Mouse (Mus musculus): ENCODE measurements around the gene Sept14. TPM values are rescaled to one million over a fixed set of nuclear protein-coding genes. Genes with fewer than 3 reads are reported as not detected.

The Sept14 gene
- polyA plus RNA-seq, 1 experiment = not detected

- no peak overlapping the region for H3K4me3 ChIP-seq (ENCODE audit: low read depth, low read length)
- no peak overlapping the region for H3K27ac ChIP-seq (ENCODE audit: insufficient read depth, low read length)
- H3K27me3 ChIP-seq (ENCODE audit: control insufficient read depth, insufficient read depth, low read length, poor library complexity, severe bottlenecking) = no peaks in the 10 kb centered on the region
- peaks cover 2% of the 10 kb centered on the region for H3K4me1 ChIP-seq (ENCODE audit: control insufficient read depth, insufficient read depth, low read length)
- H3K9me3 ChIP-seq (replicated peaks; ENCODE audit: control insufficient read depth, insufficient read depth, low read length, poor library complexity, severe bottlenecking) = no peaks in the 10 kb centered on the region
- H3K9ac ChIP-seq (ENCODE audit: low read depth, poor library complexity, severe bottlenecking) = peak overlapping the region; percentile 46
- TF ChIP-seq CTCF (IDR thresholded peaks at IDR 0.05; ENCODE audit: low read depth, low read length) = no peak
- TF ChIP-seq EP300 (IDR thresholded peaks at IDR 0.05; ENCODE audit: insufficient read depth, low read depth, low read length) = no peak
- TF ChIP-seq POLR2A (IDR thresholded peaks at IDR 0.05; ENCODE audit: insufficient read depth, low read length) = no peak
- H3K36me3 ChIP-seq (ENCODE audit: control insufficient read depth, insufficient read depth, low read length, poor library complexity, severe bottlenecking) = no peaks in the 10 kb centered on the region
Measured at GRCm38 (mm10) chr5:129724268-129724667, 16.0 kb upstream of the Sept14 start.

GRCm38 (mm10) chr5:129720176-129720575, 11.9 kb upstream of the Sept14 start:
- H3K36me3 ChIP-seq (ENCODE audit: control insufficient read depth, insufficient read depth, low read length, poor library complexity, severe bottlenecking) = peaks cover 15% of the 10 kb centered on the region
- TF ChIP-seq POLR2A (IDR thresholded peaks at IDR 0.05; ENCODE audit: insufficient read depth, low read length) (no peak), CTCF (IDR thresholded peaks at IDR 0.05; ENCODE audit: low read depth, low read length) (peak; percentile 3)
- H3K9me3 ChIP-seq (replicated peaks; ENCODE audit: control insufficient read depth, insufficient read depth, low read length, poor library complexity, severe bottlenecking) = no peaks in the 10 kb centered on the region
- no peak overlapping the region for H3K27ac ChIP-seq (ENCODE audit: insufficient read depth, low read length)
- H3K27me3 ChIP-seq (ENCODE audit: control insufficient read depth, insufficient read depth, low read length, poor library complexity, severe bottlenecking) = no peaks in the 10 kb centered on the region
- no peak overlapping the region for H3K9ac ChIP-seq (ENCODE audit: low read depth, poor library complexity, severe bottlenecking)
- no peak overlapping the region for H3K4me3 ChIP-seq (ENCODE audit: low read depth, low read length)
- no peaks in the 10 kb centered on the region for H3K4me1 ChIP-seq (ENCODE audit: control insufficient read depth, insufficient read depth, low read length)

- H3K4me3 ChIP-seq (ENCODE audit: low read depth, low read length) = no peak overlapping the region
- no peaks in the 10 kb centered on the region for H3K9me3 ChIP-seq (replicated peaks; ENCODE audit: control insufficient read depth, insufficient read depth, low read length, poor library complexity, severe bottlenecking)
- peaks cover 15% of the 10 kb centered on the region for H3K36me3 ChIP-seq (ENCODE audit: control insufficient read depth, insufficient read depth, low read length, poor library complexity, severe bottlenecking)
- H3K27ac ChIP-seq (ENCODE audit: insufficient read depth, low read length) = no peak overlapping the region
- no peaks in the 10 kb centered on the region for H3K27me3 ChIP-seq (ENCODE audit: control insufficient read depth, insufficient read depth, low read length, poor library complexity, severe bottlenecking)
- H3K4me1 ChIP-seq (ENCODE audit: control insufficient read depth, insufficient read depth, low read length) = no peaks in the 10 kb centered on the region
- no peak overlapping the region for H3K9ac ChIP-seq (ENCODE audit: low read depth, poor library complexity, severe bottlenecking)
- TF ChIP-seq POLR2A (IDR thresholded peaks at IDR 0.05; ENCODE audit: insufficient read depth, low read length) (no peak), CTCF (IDR thresholded peaks at IDR 0.05; ENCODE audit: low read depth, low read length) (no peak), EP300 (IDR thresholded peaks at IDR 0.05; ENCODE audit: insufficient read depth, low read depth, low read length) (no peak)
Measured at GRCm38 (mm10) chr5:129717016-129717415, 8.7 kb upstream of the Sept14 start.

DNA sequence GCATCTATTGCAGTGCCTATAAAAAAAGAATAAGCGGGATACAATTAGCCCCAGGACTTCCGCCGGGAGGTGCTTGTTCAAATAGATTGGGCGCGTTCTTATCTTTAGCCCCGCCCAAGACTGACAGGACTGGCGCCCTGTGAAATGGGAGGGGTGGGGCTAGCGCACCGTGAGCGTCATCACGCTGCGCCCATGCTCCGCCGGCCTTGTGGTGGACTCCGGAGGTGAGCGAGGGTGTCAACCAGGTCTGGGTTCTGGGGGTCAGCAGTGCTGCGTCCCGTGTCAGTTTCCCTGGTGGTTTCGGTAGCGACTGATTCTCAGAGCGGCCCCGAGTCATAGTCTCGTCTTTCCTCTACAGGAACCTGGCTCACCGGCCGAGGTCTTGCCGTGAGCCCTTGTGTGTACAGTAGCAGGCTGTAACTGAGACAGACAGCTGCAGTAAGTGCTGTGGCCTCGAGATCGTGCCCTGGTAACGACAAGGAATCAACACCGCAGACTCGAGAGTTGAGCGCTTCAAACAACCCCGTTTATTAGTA, 7.1 kb upstream of the Sept14 start, which contains the start of gene Mrps17:
Gene Mrps17 (plus strand): TSS at position 172 of the 536 bp plus-strand sequence.
- H3K4me1 ChIP-seq (ENCODE audit: control insufficient read depth, insufficient read depth, low read length) = no peaks in the 10 kb centered on the region
- peaks cover 15% of the 10 kb centered on the region for H3K36me3 ChIP-seq (ENCODE audit: control insufficient read depth, insufficient read depth, low read length, poor library complexity, severe bottlenecking)
- TF ChIP-seq CTCF (IDR thresholded peaks at IDR 0.05; ENCODE audit: low read depth, low read length) (no peak), POLR2A (IDR thresholded peaks at IDR 0.05; ENCODE audit: insufficient read depth, low read length) (peak; percentile 43)
- peak within 1 kb of the TSS; percentile 28 for H3K9ac ChIP-seq (ENCODE audit: low read depth, poor library complexity, severe bottlenecking)
- no peak within 1 kb of the TSS for H3K27ac ChIP-seq (ENCODE audit: insufficient read depth, low read length)
- H3K4me3 ChIP-seq (ENCODE audit: low read depth, low read length) = peak within 1 kb of the TSS; percentile 77
- no peaks in the 10 kb centered on the region for H3K9me3 ChIP-seq (replicated peaks; ENCODE audit: control insufficient read depth, insufficient read depth, low read length, poor library complexity, severe bottlenecking)
- no peaks in the 10 kb centered on the region for H3K27me3 ChIP-seq (ENCODE audit: control insufficient read depth, insufficient read depth, low read length, poor library complexity, severe bottlenecking)

DNA sequence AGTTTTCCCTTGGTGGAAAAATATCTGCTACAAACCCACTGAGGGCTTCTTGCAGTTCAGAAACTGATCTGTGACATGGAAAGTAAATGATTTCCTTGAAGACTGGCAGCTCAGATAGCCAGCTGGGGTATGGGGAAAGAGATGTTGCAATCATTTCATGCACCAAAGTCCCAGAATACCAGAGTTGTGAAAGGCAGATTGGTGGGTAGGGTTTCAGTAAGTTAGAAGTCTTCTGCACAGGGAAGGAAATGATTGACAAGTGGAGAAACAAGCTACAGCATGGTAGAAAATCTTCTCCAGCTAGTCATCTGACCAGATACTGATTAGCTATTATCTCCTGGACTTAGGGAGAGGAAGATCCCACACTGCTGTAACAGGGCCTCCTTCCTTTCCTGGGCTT, 4.9 kb downstream of the Sept14 start:
- peaks cover 1% of the 10 kb centered on the region; the same call in 1 of the 2 replicates for H3K27me3 ChIP-seq (ENCODE audit: control insufficient read depth, insufficient read depth, low read length, poor library complexity, severe bottlenecking)
- no peak for TF ChIP-seq CTCF (IDR thresholded peaks at IDR 0.05; ENCODE audit: low read depth, low read length)
- no peak for TF ChIP-seq EP300 (IDR thresholded peaks at IDR 0.05; ENCODE audit: insufficient read depth, low read depth, low read length)
- TF ChIP-seq POLR2A (IDR thresholded peaks at IDR 0.05; ENCODE audit: insufficient read depth, low read length) = no peak
- H3K9ac ChIP-seq (ENCODE audit: low read depth, poor library complexity, severe bottlenecking) = no peak overlapping the region
- H3K27ac ChIP-seq (ENCODE audit: insufficient read depth, low read length) = no peak overlapping the region
- no peaks in the 10 kb centered on the region for H3K4me1 ChIP-seq (ENCODE audit: control insufficient read depth, insufficient read depth, low read length)
- H3K4me3 ChIP-seq (ENCODE audit: low read depth, low read length) = no peak overlapping the region
- no peaks in the 10 kb centered on the region for H3K36me3 ChIP-seq (ENCODE audit: control insufficient read depth, insufficient read depth, low read length, poor library complexity, severe bottlenecking)
- no peaks in the 10 kb centered on the region for H3K9me3 ChIP-seq (replicated peaks; ENCODE audit: control insufficient read depth, insufficient read depth, low read length, poor library complexity, severe bottlenecking)

DNA sequence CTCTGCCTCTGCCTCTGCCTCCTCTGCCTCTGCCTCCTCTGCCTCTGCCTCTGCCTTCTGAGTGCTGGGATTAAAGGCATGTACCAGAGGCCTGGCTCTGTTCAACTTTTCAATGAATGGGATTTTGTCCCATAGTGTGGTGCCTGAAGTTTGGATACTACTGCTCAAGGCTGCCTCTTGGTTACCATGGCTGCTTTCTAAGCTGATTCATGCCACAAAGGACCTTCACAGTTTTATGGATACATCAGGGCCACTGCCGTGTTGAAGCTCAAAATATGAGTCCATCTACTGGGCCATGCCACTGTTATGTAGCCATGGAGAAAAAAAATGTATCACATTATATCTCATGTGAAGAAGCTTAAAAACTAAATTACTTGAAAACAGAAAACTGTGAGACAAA, 6.6 kb downstream of the Sept14 start:
- Histone ChIP-seq H3K36me3 (ENCODE audit: control insufficient read depth, insufficient read depth, low read length, poor library complexity, severe bottlenecking) (no peaks in the 10 kb centered on the region), H3K9ac (ENCODE audit: low read depth, poor library complexity, severe bottlenecking) (no peak overlapping the region), H3K27me3 (ENCODE audit: control insufficient read depth, insufficient read depth, low read length, poor library complexity, severe bottlenecking) (peaks cover 1% of the 10 kb centered on the region; the same call in 1 of the 2 replicates), H3K4me1 (ENCODE audit: control insufficient read depth, insufficient read depth, low read length) (no peaks in the 10 kb centered on the region), H3K4me3 (ENCODE audit: low read depth, low read length) (no peak overlapping the region), H3K27ac (ENCODE audit: insufficient read depth, low read length) (no peak overlapping the region), H3K9me3 (replicated peaks; ENCODE audit: control insufficient read depth, insufficient read depth, low read length, poor library complexity, severe bottlenecking) (no peaks in the 10 kb centered on the region; the same call in 1 of the 2 replicates)
- TF ChIP-seq EP300 (IDR thresholded peaks at IDR 0.05; ENCODE audit: insufficient read depth, low read depth, low read length) (no peak), POLR2A (IDR thresholded peaks at IDR 0.05; ENCODE audit: insufficient read depth, low read length) (no peak), CTCF (IDR thresholded peaks at IDR 0.05; ENCODE audit: low read depth, low read length) (no peak)
